Mouse (Mus musculus) kidney, adult 2 months (tissue): ENCODE data around the gene Eml2.

Experiments
- CTCF ChIP-seq: fragments of 200-500 bp; conservative IDR thresholded peaks from 2 replicates; pipeline ENCODE4 v1.5.1; 2011; ENCODE audit warnings: low read depth, mild to moderate bottlenecking, control low read depth, low read length, moderate library complexity, mixed read lengths; ENCODE audit not compliant: insufficient read depth, insufficient read length
- POLR2A ChIP-seq: fragments of 200-500 bp; IDR thresholded peaks from one replicate; pipeline ENCODE4 v1.6.1; 2011; ENCODE audit warnings: low read depth, low read length, control low read depth

GRCm38 (mm10) chr7:19130657-19131056, 45.6 kb upstream of the Eml2 start:
- TF ChIP-seq POLR2A: no peak
- 0 out of 2 replicates have a peak, but pooled peaks have one; percentile 3 for TF ChIP-seq CTCF
